Comparison of ENCODE assay signal across 8 mouse cellular contexts in the genomic region with DNA sequence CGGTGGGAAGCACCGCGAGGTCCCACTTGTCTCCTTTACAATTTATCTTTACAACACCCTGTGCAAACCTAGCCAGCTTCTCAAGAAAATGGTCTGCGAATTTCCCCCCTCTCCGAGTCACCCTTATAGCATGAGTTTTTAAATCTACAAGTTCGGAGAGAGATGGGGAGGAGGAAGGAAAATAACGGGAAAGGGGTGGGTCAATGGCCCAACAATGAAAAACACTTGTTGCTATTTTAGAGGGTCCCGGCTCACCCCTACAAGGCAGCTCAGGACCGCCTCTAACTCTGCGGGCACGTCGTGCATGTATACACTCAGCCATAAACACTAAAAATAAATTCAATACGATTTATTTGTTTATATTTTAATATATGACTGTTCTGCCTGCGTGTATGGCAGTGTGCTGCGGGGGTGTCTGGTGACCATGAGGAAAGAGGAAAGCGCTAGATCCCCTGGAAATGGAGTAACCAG. TPM values are rescaled to one million over a fixed set of nuclear protein-coding genes. Genes with fewer than 3 reads are reported as not detected.
DNase-seq lines count a peak whose midpoint lies in the region; ATAC-seq and TF ChIP-seq lines count a peak whose summit lies in the region.

No protein-coding gene starts in this region.

- no peak for TF ChIP-seq CTCF in kidney, adult 2 months (conservative IDR thresholded peaks at IDR 0.05; ENCODE audit: insufficient read depth, insufficient read length, low read depth, low read length)
- TF ChIP-seq CTCF in forebrain, postnatal 0 days (IDR thresholded peaks at IDR 0.05; ENCODE audit: low read depth): no peak

- no peak for TF ChIP-seq POLR2A in kidney, adult 2 months (IDR thresholded peaks at IDR 0.05; ENCODE audit: low read depth, low read length)

- DNase-seq in kidney, adult 2 months: no peak
- no peak for DNase-seq in kidney, postnatal 25 days
- DNase-seq in ES-E14 (ENCODE audit: low read depth, low spot score): no peak
- peak; percentile 26 for DNase-seq in forebrain, postnatal 0 days
- DNase-seq in liver, embryonic 11.5 days (ENCODE audit: low spot score): peak; percentile 48
- DNase-seq in ovary, postnatal 36 days (ENCODE audit: low spot score): no peak

- no peak overlapping the region for H3K27ac ChIP-seq in kidney, adult 2 months (ENCODE audit: insufficient read depth, low read depth, low read length)
- no peak overlapping the region for H3K27ac ChIP-seq in ES-E14 (ENCODE audit: insufficient read depth, low read depth, low read length, poor library complexity, severe bottlenecking)
- no peak overlapping the region for H3K27ac ChIP-seq in forebrain, postnatal 0 days (ENCODE audit: low read depth, low read length)
- no peak overlapping the region for H3K27ac ChIP-seq in liver, embryonic 11.5 days (ENCODE audit: low read depth, low read length)
- H3K27ac ChIP-seq in stomach, embryonic 14.5 days (ENCODE audit: low read length): no peak overlapping the region

- H3K4me2 ChIP-seq in forebrain, postnatal 0 days (ENCODE audit: low read depth): peak overlapping the region; percentile 92
- H3K4me2 ChIP-seq in liver, embryonic 11.5 days: peak overlapping the region; percentile 71
- peak overlapping the region; percentile 62 for H3K4me2 ChIP-seq in stomach, embryonic 14.5 days (replicated peaks; ENCODE audit: low read depth, low read length)

- H3K27me3 ChIP-seq in kidney, adult 2 months (replicated peaks; ENCODE audit: control insufficient read depth, insufficient read depth, low read length): no peaks in the 10 kb centered on the region
- no peaks in the 10 kb centered on the region for H3K27me3 ChIP-seq in forebrain, postnatal 0 days (ENCODE audit: insufficient read depth, low read length)
- no peaks in the 10 kb centered on the region; the same call in 1 of the 2 replicates for H3K27me3 ChIP-seq in liver, embryonic 11.5 days (replicated peaks; ENCODE audit: control insufficient read depth, insufficient read depth, low read length)
- H3K27me3 ChIP-seq in stomach, embryonic 14.5 days (ENCODE audit: control insufficient read depth, insufficient read depth, low read length): no peaks in the 10 kb centered on the region

- in situ Hi-C loops in ES-E14 (cut with MboI; ENCODE audit: low sequenced_read_pairs in 2 of 2, unreplicated experiment in 2 of 2): loop anchor here in 1 of 2 experiments (10.0 to 25.0 kb wide), 3 partner anchors 75 to 765 kb away; a partner anchor contains a TSS

- WGBS in kidney, adult 2 months: 1% methylated on average over 16 of the region's 16 CpGs
- 0% methylated on average over 16 of the region's 16 CpGs for WGBS in forebrain, postnatal 0 days
- WGBS in liver, embryonic 11.5 days: under 1% methylated on average over 16 of the region's 16 CpGs
- WGBS in stomach, embryonic 14.5 days: under 1% methylated on average over 16 of the region's 16 CpGs

- H3K9ac ChIP-seq in ES-E14 (ENCODE audit: insufficient read depth, low read depth, low read length, poor library complexity, severe bottlenecking): peak overlapping the region; percentile 37; the same call in 1 of the 2 replicates
- H3K9ac ChIP-seq in forebrain, postnatal 0 days: peak overlapping the region; percentile 51; the same call in 1 of the 2 replicates
- H3K9ac ChIP-seq in liver, embryonic 11.5 days (ENCODE audit: low read depth, low read length): peak overlapping the region; percentile 36; the same call in 1 of the 2 replicates
- H3K9ac ChIP-seq in stomach, embryonic 14.5 days (replicated peaks; ENCODE audit: low read depth, low read length): peak overlapping the region; percentile 4; the same call in 1 of the 2 replicates

- H3K9me3 ChIP-seq in ES-E14 (ENCODE audit: control insufficient read depth, insufficient read depth, low read depth, low read length): no peaks in the 10 kb centered on the region
- H3K9me3 ChIP-seq in forebrain, postnatal 0 days (ENCODE audit: low read length): no peaks in the 10 kb centered on the region
- no peaks in the 10 kb centered on the region for H3K9me3 ChIP-seq in liver, embryonic 11.5 days (ENCODE audit: control insufficient read depth, low read length)
- H3K9me3 ChIP-seq in stomach, embryonic 14.5 days (ENCODE audit: control insufficient read depth, low read depth, low read length): no peaks in the 10 kb centered on the region

- no peaks in the 10 kb centered on the region for H3K36me3 ChIP-seq in kidney, adult 2 months (ENCODE audit: control insufficient read depth, insufficient read depth, low read length)
- no peaks in the 10 kb centered on the region for H3K36me3 ChIP-seq in ES-E14 (ENCODE audit: control insufficient read depth, insufficient read depth, low read length, poor library complexity, severe bottlenecking)
- no peaks in the 10 kb centered on the region for H3K36me3 ChIP-seq in forebrain, postnatal 0 days (ENCODE audit: insufficient read depth)
- no peaks in the 10 kb centered on the region for H3K36me3 ChIP-seq in liver, embryonic 11.5 days (ENCODE audit: control insufficient read depth, insufficient read depth, low read length)
- H3K36me3 ChIP-seq in stomach, embryonic 14.5 days (ENCODE audit: control insufficient read depth, insufficient read depth, low read length): no peaks in the 10 kb centered on the region

- H3K4me3 ChIP-seq in kidney, adult 2 months (ENCODE audit: insufficient read depth, low read depth, low read length): peak overlapping the region; percentile 73
- H3K4me3 ChIP-seq in ES-E14 (ENCODE audit: insufficient read depth in 1 of 2, low read depth in 1 of 2, low read length in 2 of 2, poor library complexity in 1 of 2, severe bottlenecking in 1 of 2): peak overlapping the region; percentile 47 to 52
- peak overlapping the region; percentile 61 for H3K4me3 ChIP-seq in forebrain, postnatal 0 days (ENCODE audit: low read depth, low read length)
- peak overlapping the region; percentile 60 for H3K4me3 ChIP-seq in liver, embryonic 11.5 days (ENCODE audit: low read depth, low read length)
- H3K4me3 ChIP-seq in stomach, embryonic 14.5 days (ENCODE audit: low read depth, low read length): peak overlapping the region; percentile 49

- 0 out of 2 replicates have a peak, but pooled peaks have one; percentile 3 for ATAC-seq in forebrain, postnatal 0 days
- ATAC-seq in liver, embryonic 11.5 days (replicated peaks; ENCODE audit: low FRiP score): peak; percentile 30; the same call in 1 of the 2 replicates
- ATAC-seq in stomach, embryonic 14.5 days (ENCODE audit: insufficient number of reproducible peaks, insufficient read depth, low FRiP score, low read depth): 0 out of 2 replicates have a peak, but pooled peaks have one; percentile 31
- no peak for ATAC-seq in inflammation-experienced regulatory T-cells, adult 6 months

- no peaks in the 10 kb centered on the region for H3K4me1 ChIP-seq in kidney, adult 2 months (ENCODE audit: control insufficient read depth, insufficient read depth, low read length)
- peaks cover 0 to 4% of the 10 kb centered on the region in 2 experiments; a peak in 2 of 4 replicates for H3K4me1 ChIP-seq in ES-E14 (ENCODE audit: control insufficient read depth in 2 of 2, insufficient read depth in 2 of 2, low read length in 2 of 2, poor library complexity in 1 of 2)
- H3K4me1 ChIP-seq in forebrain, postnatal 0 days (ENCODE audit: insufficient read depth): no peaks in the 10 kb centered on the region
- H3K4me1 ChIP-seq in liver, embryonic 11.5 days (replicated peaks; ENCODE audit: control insufficient read depth, insufficient read depth, low read length): no peaks in the 10 kb centered on the region
- no peaks in the 10 kb centered on the region for H3K4me1 ChIP-seq in stomach, embryonic 14.5 days (ENCODE audit: control insufficient read depth, insufficient read depth, low read length)

TF ChIP-seq in ES-E14, 5 proteins besides CTCF, POLR2A, EP300 and RAD21 (continues in another document):
- no peak for TF ChIP-seq HCFC1 (IDR thresholded peaks at IDR 0.05; ENCODE audit: borderline replicate concordance, insufficient read depth, low read length)
- TF ChIP-seq CHD2 (IDR thresholded peaks at IDR 0.05; ENCODE audit: low read depth, low read length): no peak
- no peak for TF ChIP-seq ZNF384 (IDR thresholded peaks at IDR 0.05; ENCODE audit: low read depth, low read length)

RNA-seq across cellular contexts. Expression of a gene that starts 14.4 kb away (rescaled TPM):
- polyA plus RNA-seq in kidney, adult 2 months (2012; rRNA removed): not detected in 2 replicates
- total RNA-seq in ES-E14 (2012; rRNA removed): not detected in 2 replicates
- total RNA-seq in forebrain, postnatal 0 days (2014; rRNA removed): not detected in 2 replicates
- polyA plus RNA-seq in forebrain, postnatal 0 days (2015; fragmentation: Nextera tagmentation; extraction: Ambion mirVana): not detected in 2 replicates
- polyA plus RNA-seq in liver, embryonic 11.5 days (2014; fragmentation: Nextera tagmentation; extraction: Ambion mirVana): not detected in 2 replicates
- polyA plus RNA-seq in stomach, embryonic 14.5 days (2014; fragmentation: Nextera tagmentation; extraction: Ambion mirVana): not detected in 2 replicates
- polyA plus RNA-seq in inflammation-experienced regulatory T-cells, adult 6 months (2017; shearing (Covaris generic)): not detected

RNA-seq across cellular contexts. Expression of a gene that starts 19.2 kb away (rescaled TPM):
- 29.9 and 30.2 TPM in 2 replicates for polyA plus RNA-seq in kidney, adult 2 months (2012; rRNA removed)
- 115 and 128 TPM in 2 replicates for total RNA-seq in ES-E14 (2012; rRNA removed)
- 81.7 and 90.9 TPM in 2 replicates for total RNA-seq in forebrain, postnatal 0 days (2014; rRNA removed)
- 72.7 and 85.3 TPM in 2 replicates for polyA plus RNA-seq in forebrain, postnatal 0 days (2015; fragmentation: Nextera tagmentation; extraction: Ambion mirVana)
- polyA plus RNA-seq in liver, embryonic 11.5 days (2014; fragmentation: Nextera tagmentation; extraction: Ambion mirVana): 165 and 175 TPM in 2 replicates
- 123 and 128 TPM in 2 replicates for polyA plus RNA-seq in stomach, embryonic 14.5 days (2014; fragmentation: Nextera tagmentation; extraction: Ambion mirVana)
- polyA plus RNA-seq in inflammation-experienced regulatory T-cells, adult 6 months (2017; shearing (Covaris generic)): 10 to 100 TPM; 16.0 to 17.3 (median 16.3) TPM

RNA-seq across cellular contexts. Expression of a gene that starts 30.6 kb away (rescaled TPM):
- polyA plus RNA-seq in kidney, adult 2 months (2012; rRNA removed): not detected in 2 replicates
- total RNA-seq in ES-E14 (2012; rRNA removed): not detected in 2 replicates
- total RNA-seq in forebrain, postnatal 0 days (2014; rRNA removed): not detected in 2 replicates
- polyA plus RNA-seq in forebrain, postnatal 0 days (2015; fragmentation: Nextera tagmentation; extraction: Ambion mirVana): not detected in 2 replicates
- polyA plus RNA-seq in liver, embryonic 11.5 days (2014; fragmentation: Nextera tagmentation; extraction: Ambion mirVana): not detected in 2 replicates
- not detected in 2 replicates for polyA plus RNA-seq in stomach, embryonic 14.5 days (2014; fragmentation: Nextera tagmentation; extraction: Ambion mirVana)
- not detected for polyA plus RNA-seq in inflammation-experienced regulatory T-cells, adult 6 months (2017; shearing (Covaris generic))

RNA-seq across cellular contexts. Expression of a gene that starts 48.8 kb away (rescaled TPM):
- polyA plus RNA-seq in kidney, adult 2 months (2012; rRNA removed): not detected in 2 replicates
- 0.11 and 0.22 TPM in 2 replicates for total RNA-seq in ES-E14 (2012; rRNA removed)
- total RNA-seq in forebrain, postnatal 0 days (2014; rRNA removed): not detected in 2 replicates
- polyA plus RNA-seq in forebrain, postnatal 0 days (2015; fragmentation: Nextera tagmentation; extraction: Ambion mirVana): not detected in 2 replicates
- polyA plus RNA-seq in liver, embryonic 11.5 days (2014; fragmentation: Nextera tagmentation; extraction: Ambion mirVana): 0.14 and 0.22 TPM in 2 replicates
- not detected in 2 replicates for polyA plus RNA-seq in stomach, embryonic 14.5 days (2014; fragmentation: Nextera tagmentation; extraction: Ambion mirVana)
- polyA plus RNA-seq in inflammation-experienced regulatory T-cells, adult 6 months (2017; shearing (Covaris generic)): under 1 TPM in 2 of 3 experiments, not detected in 1; 0.13 to 0.27 TPM

Comparison
In these comparisons a context has a peak if more than half of its experiments do, and no peak if none do; other contexts are left out.
1. DNase-seq: peak in forebrain, postnatal 0 days (single experiment) and liver, embryonic 11.5 days (single experiment); none in kidney, adult 2 months (single experiment), kidney, postnatal 25 days (0 of 2), ES-E14 (single experiment) and ovary, postnatal 36 days (single experiment).
2. Peak in every context shown above with its lines, with median percentiles within 50 percentile points of each other: H3K4me3 ChIP-seq, H3K9ac ChIP-seq and H3K4me2 ChIP-seq.